Mouse (Mus musculus): Measurements from ENCODE around the gene Pde10a.
A peak's percentile ranks its signal among the peaks of the same experiment; 100 is the strongest.

Gene Pde10a

DNA sequence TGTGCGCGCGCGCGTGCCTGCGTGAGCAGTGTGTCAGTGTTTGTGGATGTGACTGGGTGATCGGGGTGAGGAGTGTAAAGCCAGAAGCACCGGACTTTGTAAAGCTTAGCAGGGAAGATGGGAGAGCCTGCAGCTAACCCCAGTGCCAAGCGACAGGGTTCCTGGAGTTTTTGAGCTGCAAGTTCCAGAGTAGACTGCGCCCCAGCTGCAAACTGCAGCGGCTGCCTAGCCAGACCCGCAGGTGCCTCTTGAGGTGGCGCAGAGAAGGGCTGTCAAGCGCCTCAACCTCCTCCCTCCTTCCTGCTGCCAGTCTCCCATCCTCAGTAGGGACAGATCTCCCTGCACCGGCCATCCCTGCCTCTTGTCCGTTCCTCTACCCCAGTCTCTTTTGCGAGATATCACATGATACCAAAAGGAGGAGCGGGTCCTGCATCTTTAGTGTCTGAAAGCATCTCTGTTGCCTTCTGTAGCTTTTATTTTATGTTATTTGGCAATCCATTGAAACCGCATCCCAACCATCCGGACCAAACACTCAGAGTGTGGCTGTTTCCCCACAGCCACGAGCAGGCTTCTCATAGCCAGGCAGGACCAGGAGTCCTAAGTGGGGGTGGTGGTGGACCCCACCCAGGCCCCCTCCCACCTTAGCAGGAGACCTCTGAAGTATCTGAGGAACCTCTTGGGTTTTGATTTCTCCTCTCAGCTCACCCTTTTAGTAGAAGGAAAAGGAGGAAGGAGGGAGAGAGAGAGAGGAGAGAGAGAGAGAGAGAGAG is 984 bp downstream of the Pde10a start:
- peak; percentile 47 to 62 for DNase-seq

DNA sequence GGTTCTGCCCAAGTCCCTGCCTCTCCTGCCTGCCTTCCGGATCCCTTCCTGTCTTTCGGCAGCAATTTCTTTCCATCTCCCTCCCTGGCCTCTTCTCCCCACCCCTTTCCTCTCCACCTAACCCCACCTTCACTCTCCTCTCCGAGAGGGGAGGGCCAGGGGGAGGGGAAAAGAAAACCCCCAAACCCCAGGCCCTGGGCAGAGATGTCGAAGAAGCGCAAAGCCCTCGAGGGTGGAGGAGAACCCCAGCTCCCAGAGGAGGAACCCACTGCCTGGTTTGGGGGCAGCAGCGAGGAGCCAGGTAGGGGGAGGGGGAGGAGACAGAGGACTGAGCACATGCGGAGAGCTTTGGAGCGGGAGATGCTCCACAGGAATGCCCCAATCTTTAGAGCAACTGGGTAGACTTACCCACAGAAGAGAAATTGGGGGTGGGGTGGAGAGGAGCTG is 1.7 kb downstream of the Pde10a start:
- DNase-seq, result peak; percentile 46 to 59

DNA sequence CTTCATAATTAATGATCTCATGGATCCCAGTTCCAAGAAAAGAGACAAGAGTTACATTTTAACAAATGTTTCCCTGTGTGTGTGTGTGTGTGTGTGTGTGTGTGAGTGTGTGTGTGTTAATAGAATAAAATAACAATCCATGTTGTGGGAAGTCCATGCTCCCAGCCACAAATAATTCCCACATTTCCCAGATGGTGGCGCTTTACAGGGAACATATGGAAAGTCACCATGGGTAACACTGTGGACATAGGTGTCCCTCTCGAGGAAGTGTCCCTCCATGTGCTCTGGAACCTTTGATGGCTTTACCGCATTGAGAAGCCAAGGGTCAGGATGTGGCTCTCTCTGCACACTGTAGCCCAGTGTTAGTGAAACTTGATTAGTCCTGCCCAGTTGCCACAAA is 3.5 kb downstream of the Pde10a start:
- peak in 1 of 2 experiments; percentile 18 for DNase-seq

DNA sequence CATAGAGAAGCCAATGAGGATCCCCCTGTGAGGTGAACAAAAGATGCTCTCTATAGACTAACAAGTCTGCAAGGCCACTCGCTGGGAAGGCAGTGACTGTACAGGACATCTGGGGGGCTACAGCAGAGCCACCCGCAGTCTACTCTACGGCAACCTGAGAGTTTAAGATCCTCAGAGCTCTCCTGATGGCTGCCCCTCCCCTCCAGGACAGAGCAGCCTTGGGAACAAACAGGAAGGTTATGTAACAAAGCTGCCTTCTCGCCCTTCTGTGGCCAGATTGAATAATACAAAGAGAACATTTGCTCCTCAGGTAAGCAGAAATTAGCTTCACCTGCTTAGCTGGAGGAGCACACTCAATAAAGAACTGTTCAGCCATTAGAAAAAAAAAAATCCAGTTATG is 7.4 kb downstream of the Pde10a start:
- DNase-seq, result no peak

- peak in 1 of 2 experiments; percentile 27 for DNase-seq
These were observed 8.7 kb downstream of the Pde10a start for GRCm38 (mm10) chr17:8533828-8534227.

DNA sequence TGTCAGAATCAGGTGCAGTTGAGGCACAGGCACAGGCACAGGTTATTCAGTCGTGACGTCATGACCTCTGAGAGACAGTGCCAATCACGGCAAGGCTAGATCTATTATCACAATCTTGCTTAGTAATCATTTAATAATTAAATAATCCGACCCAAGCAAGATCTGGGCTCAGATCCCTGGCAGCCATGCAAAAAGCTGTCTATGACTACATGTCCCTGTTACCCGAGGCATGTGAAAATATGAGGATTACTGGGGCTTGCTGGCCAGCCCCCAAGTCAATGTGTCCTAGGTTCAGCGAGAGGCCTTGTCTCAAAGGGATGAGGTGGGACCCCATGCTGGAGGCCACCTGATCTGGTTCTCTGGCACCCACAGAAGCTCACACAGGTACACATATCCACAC is 11.3 kb downstream of the Pde10a start:
- peak in 1 of 2 experiments; percentile 45 for DNase-seq

GRCm38 (mm10) chr17:8538102-8538501 is 12.9 kb downstream of the Pde10a start:
- peak in 1 of 2 experiments; percentile 34 for DNase-seq

- peak in 1 of 2 experiments; percentile 49 for DNase-seq
These were observed 16.9 kb downstream of the Pde10a start for GRCm38 (mm10) chr17:8541974-8542538.

DNA sequence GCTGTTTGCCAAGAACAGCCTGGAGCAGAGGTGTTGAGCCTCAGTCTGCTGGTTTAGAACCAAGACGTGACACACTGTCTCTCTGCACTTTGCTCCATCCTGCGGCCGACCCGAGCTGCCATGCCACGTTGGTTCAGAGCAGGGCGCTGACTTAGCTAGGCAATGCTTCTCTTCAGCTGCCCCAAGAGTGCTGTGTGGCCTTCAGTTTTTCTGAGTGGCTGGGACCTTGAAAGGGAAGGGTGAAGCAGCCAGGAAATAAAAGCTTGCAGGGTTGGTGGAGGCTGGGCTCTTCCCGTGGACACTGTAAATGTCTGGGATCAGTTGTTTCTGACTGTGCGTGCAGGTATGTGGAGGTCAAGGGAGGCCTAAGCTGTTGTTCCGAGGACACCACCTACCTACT is 21.2 kb downstream of the Pde10a start:
- no peak for DNase-seq

GRCm38 (mm10) chr17:8548733-8549132 is 23.6 kb downstream of the Pde10a start:
- peak in 1 of 2 experiments; percentile 24 for DNase-seq

DNA sequence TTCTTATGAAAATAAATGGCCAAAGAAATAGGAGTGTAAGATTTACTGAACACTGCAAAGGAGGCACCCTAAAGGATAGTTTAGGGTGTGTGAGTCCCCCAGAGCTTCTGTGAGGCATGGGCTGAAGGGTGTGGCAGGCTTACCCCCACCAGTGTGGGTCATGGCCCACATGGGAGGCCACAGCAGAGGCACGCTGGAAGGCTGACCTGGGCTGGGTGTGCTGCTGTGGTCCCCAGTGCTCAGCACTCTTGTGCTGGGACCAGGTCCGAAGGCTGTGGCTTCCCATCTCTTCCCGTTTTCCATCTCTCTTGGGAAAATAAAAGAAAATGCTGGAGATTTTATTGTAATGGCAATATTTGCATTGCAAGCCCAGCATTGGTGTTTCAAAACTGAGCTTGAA is 26.5 kb downstream of the Pde10a start:
- no peak for DNase-seq

GRCm38 (mm10) chr17:8552346-8553035 is 27.3 kb downstream of the Pde10a start:
- peak; percentile 94 for DNase-seq

GRCm38 (mm10) chr17:8553601-8554000 is 28.4 kb downstream of the Pde10a start:
- no peak for DNase-seq

GRCm38 (mm10) chr17:8554219-8554618 is 29.0 kb downstream of the Pde10a start:
- peak; percentile 84 to 88 for DNase-seq

DNA sequence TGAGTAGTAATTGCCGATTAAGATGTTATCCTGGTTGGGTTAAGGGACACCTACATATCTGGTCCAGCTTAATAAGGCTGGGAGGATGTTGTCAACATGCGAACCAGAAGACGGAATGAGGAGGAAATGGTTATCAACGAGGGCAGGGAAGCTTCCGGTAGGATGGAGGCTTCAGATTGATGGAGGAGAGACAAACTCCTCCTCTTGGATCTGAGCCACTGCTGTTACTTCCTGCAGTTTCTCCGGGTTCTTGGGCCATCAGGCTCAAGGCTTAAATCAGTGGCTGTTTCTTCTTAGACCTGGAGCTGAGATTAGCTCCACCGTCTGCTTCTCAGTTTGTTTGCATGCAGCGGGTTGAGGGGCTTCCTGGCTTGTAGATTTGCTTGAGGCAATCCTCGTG is 30.6 kb downstream of the Pde10a start:
- peak; percentile 36 to 57 for DNase-seq

DNA sequence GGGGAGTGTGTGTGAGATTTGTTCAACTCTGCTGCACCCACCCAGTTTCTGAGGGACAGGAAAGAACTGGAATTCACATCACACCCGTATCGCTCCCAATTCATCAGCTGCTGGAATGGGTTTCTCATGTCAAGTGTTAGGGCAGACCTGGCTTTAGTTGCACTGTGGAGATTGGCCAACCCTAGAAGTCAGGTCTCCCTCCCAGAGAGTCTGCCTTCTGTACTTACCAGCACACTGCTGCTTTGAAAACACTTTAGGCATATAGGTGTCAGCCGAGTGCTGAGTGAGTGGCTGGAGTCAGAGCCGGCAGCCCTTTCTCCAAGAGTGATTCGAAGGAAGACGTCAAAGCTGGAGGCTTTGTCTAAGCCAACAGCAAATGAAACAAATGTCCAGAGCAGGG is 31.1 kb downstream of the Pde10a start:
- peak; percentile 49 to 51 for DNase-seq

- no peak for DNase-seq
These were observed 32.8 kb downstream of the Pde10a start for GRCm38 (mm10) chr17:8557926-8558325.

DNA sequence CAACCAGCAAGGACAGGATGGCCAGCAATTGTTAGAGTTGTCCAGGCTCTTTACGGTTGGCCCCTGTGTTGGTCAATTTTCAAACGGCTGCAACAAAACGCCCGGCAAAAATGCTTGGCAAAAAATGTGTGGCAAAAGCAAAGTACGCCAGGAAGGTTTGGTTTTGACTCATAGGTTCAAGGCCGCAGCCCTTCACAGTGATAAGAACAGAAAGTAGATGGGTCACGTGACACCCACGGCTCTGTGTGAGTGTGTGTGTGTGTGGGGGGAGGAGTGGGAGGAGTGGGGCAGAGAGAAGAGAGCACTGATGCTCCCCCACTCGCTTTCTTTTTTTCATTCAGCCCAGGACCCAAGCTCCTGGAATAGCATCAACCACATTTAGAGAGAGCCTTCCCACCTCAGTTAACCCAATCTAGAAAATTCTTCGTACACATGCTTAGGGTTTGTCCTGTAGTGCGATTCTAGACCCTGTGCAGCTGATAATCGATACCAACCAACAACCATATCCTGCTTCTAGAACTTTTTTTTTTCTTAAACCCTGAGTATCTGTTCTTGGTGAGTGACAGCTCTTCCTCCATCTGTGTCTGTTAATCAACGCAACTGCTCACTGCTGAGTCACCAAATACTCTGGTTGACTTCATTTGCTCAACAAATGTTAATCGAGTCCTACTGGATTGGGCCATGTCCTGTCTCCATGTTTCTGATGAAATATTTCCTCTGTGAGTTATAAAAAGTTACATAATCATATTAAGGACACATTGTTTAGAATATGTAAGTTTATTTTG is 37.1 kb downstream of the Pde10a start:
- no peak for DNase-seq

GRCm38 (mm10) chr17:8562886-8563280 is 37.7 kb downstream of the Pde10a start:
- DNase-seq, result no peak

- DNase-seq, result no peak
These were observed 41.7 kb downstream of the Pde10a start, which contains the start of gene Gm17087 for GRCm38 (mm10) chr17:8566850-8567249. TSS of gene Gm17087 (minus strand) at chr17:8566950.

GRCm38 (mm10) chr17:8573542-8574260 is 48.5 kb downstream of the Pde10a start:
- DNase-seq, result no peak

DNA sequence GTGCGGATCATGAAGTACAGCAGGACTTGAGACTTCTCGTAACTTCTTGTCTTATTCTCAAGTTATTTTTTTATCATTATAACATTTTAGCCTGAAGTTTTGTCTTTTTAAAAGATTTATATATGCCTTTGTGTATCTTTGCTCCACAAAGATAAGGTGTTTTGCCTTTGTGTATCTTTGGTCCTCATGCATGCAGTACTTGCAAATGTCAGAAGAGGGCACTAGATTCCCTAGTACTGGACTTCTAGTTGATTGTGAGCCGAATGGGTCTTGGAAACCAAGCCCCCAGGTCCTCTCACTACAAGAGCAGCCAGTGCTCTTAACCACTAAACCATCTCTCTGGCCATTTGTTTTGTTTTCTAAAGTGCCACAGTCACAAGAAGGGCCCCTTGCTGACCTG is 55.2 kb downstream of the Pde10a start:
- peak; percentile 52 to 68 for DNase-seq
